Mouse (Mus musculus) kidney, adult 2 months (tissue): Measurements from ENCODE around the gene Ppfia1.

Experiments
- CTCF ChIP-seq: fragments of 200-500 bp; conservative IDR thresholded peaks from 2 replicates; pipeline ENCODE4 v1.5.1; 2011; ENCODE audit warnings: low read depth, mild to moderate bottlenecking, control low read depth, low read length, moderate library complexity, mixed read lengths; ENCODE audit not compliant: insufficient read depth, insufficient read length
- POLR2A ChIP-seq: fragments of 200-500 bp; IDR thresholded peaks from one replicate; pipeline ENCODE4 v1.6.1; 2011; ENCODE audit warnings: low read depth, low read length, control low read depth

DNA sequence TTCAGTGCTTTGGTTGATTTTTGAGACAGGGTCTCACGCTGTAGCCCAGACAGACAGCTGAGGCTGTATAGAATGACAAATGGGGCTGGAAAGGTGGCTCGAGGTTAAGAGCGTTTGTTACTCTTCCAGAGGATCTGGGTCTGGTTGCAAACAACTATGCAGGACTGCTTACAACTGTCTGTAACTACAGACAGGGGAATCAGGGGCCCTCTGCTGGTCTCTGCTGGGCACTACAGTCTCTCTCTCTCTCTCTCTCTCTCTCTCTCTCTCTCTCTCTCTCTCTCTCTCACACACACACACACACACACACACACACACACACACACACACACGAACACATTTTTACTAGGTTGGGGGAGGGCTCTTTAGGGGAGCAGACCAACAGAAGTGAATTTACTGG lies 30.1 kb upstream of the Ppfia1 start:
- TF ChIP-seq CTCF (peak; percentile 57), POLR2A (no peak)
